24 mouse cellular contexts compared by ENCODE assay signal in the genomic region with DNA sequence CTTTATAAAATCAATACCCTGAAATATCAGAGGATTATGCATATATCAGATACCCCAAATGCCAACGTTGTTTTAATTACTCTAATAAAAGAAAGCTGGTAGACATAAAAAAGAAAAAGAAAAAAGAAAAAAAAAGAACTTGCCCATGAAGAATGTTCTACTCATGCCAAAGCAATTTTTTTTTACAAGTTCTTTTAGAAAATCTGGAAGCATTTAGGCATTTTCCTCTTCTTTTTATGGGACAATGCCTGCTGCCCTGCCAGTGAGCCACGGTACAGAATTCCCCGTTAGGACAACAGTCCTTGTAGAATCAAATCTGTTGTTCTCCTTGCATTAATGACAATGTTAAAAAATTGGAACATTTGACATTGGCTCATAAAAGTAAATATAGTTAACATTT.
A peak's percentile ranks its signal among the peaks of the same experiment; 100 is the strongest.
DNase-seq lines count a peak whose midpoint lies in the region; ATAC-seq and TF ChIP-seq lines count a peak whose summit lies in the region.
"Had no signal": no experiment of that assay in that cellular context is flagged by ENCODE, and none has a peak within 500 bp of the region (broad histone marks: within the 10 kb centered on the region; RNA-seq: fewer than 3 reads in every experiment).

No protein-coding gene starts in this region.

- peak overlapping the region; percentile 91 for H3K27ac ChIP-seq in embryonic fibroblast, embryonic 13.5 days (ENCODE audit: insufficient read depth, low read length)
- no peak overlapping the region for H3K27ac ChIP-seq in liver, postnatal 0 days (ENCODE audit: low read depth)
- no peak overlapping the region for H3K27ac ChIP-seq in liver, embryonic 12.5 days
- H3K27ac ChIP-seq: forebrain, embryonic 10.5 days; forebrain, embryonic 15.5 days; hindbrain, embryonic 10.5 days; hindbrain, embryonic 14.5 days; intestine, embryonic 15.5 days had no signal

- no peak overlapping the region for H3K4me2 ChIP-seq in liver, postnatal 0 days (ENCODE audit: low read depth, low read length)
- no peak overlapping the region for H3K4me2 ChIP-seq in liver, embryonic 12.5 days
- H3K4me2 ChIP-seq: forebrain, embryonic 15.5 days; heart, embryonic 12.5 days; hindbrain, embryonic 14.5 days; intestine, embryonic 15.5 days had no signal

- no peak for TF ChIP-seq CTCF in embryonic fibroblast, embryonic 13.5 days (IDR thresholded peaks at IDR 0.05; ENCODE audit: borderline replicate concordance, insufficient read depth, low read length)
- TF ChIP-seq CTCF in liver, postnatal 0 days (IDR thresholded peaks at IDR 0.05; ENCODE audit: low read depth) = no peak

- no peaks in the 10 kb centered on the region for H3K27me3 ChIP-seq in liver, postnatal 0 days (ENCODE audit: insufficient read depth, low read length)
- no peaks in the 10 kb centered on the region for H3K27me3 ChIP-seq in liver, embryonic 12.5 days (replicated peaks)
- H3K27me3 ChIP-seq: forebrain, embryonic 15.5 days; heart, embryonic 12.5 days; intestine, embryonic 15.5 days; Patski had no signal

- TF ChIP-seq EP300 in liver, postnatal 0 days (IDR thresholded peaks at IDR 0.05; ENCODE audit: low read depth) = no peak

- H3K9me3 ChIP-seq in liver, postnatal 0 days (ENCODE audit: low read length) = no peaks in the 10 kb centered on the region
- no peaks in the 10 kb centered on the region for H3K9me3 ChIP-seq in liver, embryonic 12.5 days (replicated peaks)
- H3K9me3 ChIP-seq: forebrain, embryonic 10.5 days; forebrain, embryonic 15.5 days; heart, embryonic 12.5 days; hindbrain, embryonic 10.5 days; intestine, embryonic 15.5 days had no signal

- WGBS in liver, postnatal 0 days (ENCODE audit: insufficient replicate concordance) = 81% methylated on average over 3 of the region's 3 CpGs
- 78% methylated on average over 3 of the region's 3 CpGs for WGBS in liver, embryonic 12.5 days (ENCODE audit: insufficient replicate concordance)

- ATAC-seq in liver, postnatal 0 days = no peak
- ATAC-seq in liver, embryonic 12.5 days = no peak
- ATAC-seq: activated CD4-positive, CD25-positive, alpha-beta regulatory T cell, adult 4 months; CD4-positive, CD25-positive, alpha-beta regulatory T cell, adult 4 months; forebrain, embryonic 15.5 days; intestine, embryonic 15.5 days; Patski had no signal

- TF ChIP-seq POLR2A in embryonic fibroblast, embryonic 13.5 days (IDR thresholded peaks at IDR 0.05; ENCODE audit: low read depth, low read length) = no peak

- no peak overlapping the region for H3K4me3 ChIP-seq in embryonic fibroblast, embryonic 13.5 days (ENCODE audit: insufficient read depth, low read length)
- H3K4me3 ChIP-seq in liver, postnatal 0 days (ENCODE audit: low read depth, low read length) = no peak overlapping the region
- H3K4me3 ChIP-seq in liver, embryonic 12.5 days = no peak overlapping the region
- H3K4me3 ChIP-seq: erythroblast, embryonic 14.5 days; forebrain, embryonic 10.5 days; forebrain, embryonic 15.5 days; heart, embryonic 12.5 days; hindbrain, embryonic 10.5 days; intestine, embryonic 15.5 days had no signal

- no peaks in the 10 kb centered on the region for H3K36me3 ChIP-seq in liver, postnatal 0 days (replicated peaks; ENCODE audit: insufficient read depth, low read length)
- H3K36me3 ChIP-seq in liver, embryonic 12.5 days = no peaks in the 10 kb centered on the region
- H3K36me3 ChIP-seq: forebrain, embryonic 10.5 days; forebrain, embryonic 15.5 days; G1E; hindbrain, embryonic 10.5 days; intestine, embryonic 15.5 days had no signal

- peaks cover 29% of the 10 kb centered on the region for H3K4me1 ChIP-seq in embryonic fibroblast, embryonic 13.5 days (ENCODE audit: control insufficient read depth, insufficient read depth, low read length)
- no peaks in the 10 kb centered on the region for H3K4me1 ChIP-seq in liver, postnatal 0 days (ENCODE audit: insufficient read depth)
- no peaks in the 10 kb centered on the region for H3K4me1 ChIP-seq in liver, embryonic 12.5 days
- H3K4me1 ChIP-seq: forebrain, embryonic 10.5 days; forebrain, embryonic 15.5 days; hindbrain, embryonic 10.5 days; intestine, embryonic 15.5 days had no signal

- H3K9ac ChIP-seq in liver, postnatal 0 days (replicated peaks) = no peak overlapping the region
- H3K9ac ChIP-seq in liver, embryonic 12.5 days = no peak overlapping the region
- H3K9ac ChIP-seq: forebrain, embryonic 15.5 days; heart, embryonic 12.5 days; hindbrain, embryonic 14.5 days; intestine, embryonic 15.5 days had no signal

- DNase-seq in Muller cell, postnatal 12 days (ENCODE audit: inconsistent ontology term) = peak; percentile 68
- DNase-seq in adipocyte (ENCODE audit: low spot score) = peak; percentile 13
- no peak for DNase-seq in thymus, postnatal 36 days
- DNase-seq in liver, postnatal 0 days = no peak
- DNase-seq: adrenal gland, adult 2 months; adrenal gland, postnatal 25 days; B cell, adult 2 months; cerebellum, adult 18-20 months; cerebellum, adult 9-11 months; cerebellum, postnatal 36 days; gastrocnemius, postnatal 14 days had no signal

Comparison
In these comparisons a context has a peak if more than half of its experiments do, and no peak if none do; other contexts are left out.
1. DNase-seq: peak in Muller cell, postnatal 12 days (single experiment) and adipocyte (single experiment); none in thymus, postnatal 36 days (0 of 2) and liver, postnatal 0 days (single experiment).